Mouse (Mus musculus): ENCODE data around the gene Tmem45b. TPM values are rescaled to one million over a fixed set of nuclear protein-coding genes. Genes with fewer than 3 reads are reported as not detected.
"Not testable (repeated sequence)": the region's sequence is repeated elsewhere in the genome, so short reads cannot be mapped to it uniquely, and the experiment has no call there.

The Tmem45b gene
- not detected in 2 replicates for polyA plus RNA-seq (2014; fragmentation: Nextera tagmentation; extraction: Ambion mirVana)

- H3K36me3 ChIP-seq (ENCODE audit: control insufficient read depth, insufficient read depth, low read length): no peaks in the 10 kb centered on the region
- peak within 1 kb of the TSS; percentile 10; the same call in 1 of the 2 replicates for H3K4me2 ChIP-seq (ENCODE audit: low read depth)
- H3K4me3 ChIP-seq (ENCODE audit: low read depth, low read length): no peak within 1 kb of the TSS
- peaks cover 27% of the 10 kb centered on the region for H3K27me3 ChIP-seq (ENCODE audit: control insufficient read depth, insufficient read depth, low read length)
- no peak within 1 kb of the TSS for H3K9ac ChIP-seq (ENCODE audit: low read length)
- no peak within 1 kb of the TSS for H3K27ac ChIP-seq (ENCODE audit: low read depth, low read length)
- no peaks in the 10 kb centered on the region for H3K4me1 ChIP-seq (ENCODE audit: control insufficient read depth, insufficient read depth, low read length)
- no peak for DNase-seq (ENCODE audit: low spot score)
- no peak for ATAC-seq (ENCODE audit: insufficient read depth, low FRiP score, low TSS enrichment)
- 8% methylated on average over 33 of the region's 33 CpGs for WGBS
- no peaks in the 10 kb centered on the region for H3K9me3 ChIP-seq (ENCODE audit: control insufficient read depth, low read length)
Measured at GRCm38 (mm10) chr9:31463692-31464474, at the start of gene Tmem45b. Gene Tmem45b (minus strand): TSS chr9:31464462.

- Histone ChIP-seq H3K4me2 (ENCODE audit: low read depth) (no peak overlapping the region), H3K9me3 (ENCODE audit: control insufficient read depth, low read length) (no peaks in the 10 kb centered on the region), H3K36me3 (ENCODE audit: control insufficient read depth, insufficient read depth, low read length) (no peaks in the 10 kb centered on the region), H3K9ac (ENCODE audit: low read length) (no peak overlapping the region), H3K27ac (ENCODE audit: low read depth, low read length) (no peak overlapping the region), H3K27me3 (ENCODE audit: control insufficient read depth, insufficient read depth, low read length) (no peaks in the 10 kb centered on the region), H3K4me1 (ENCODE audit: control insufficient read depth, insufficient read depth, low read length) (no peaks in the 10 kb centered on the region), H3K4me3 (ENCODE audit: low read depth, low read length) (no peak overlapping the region)
- ATAC-seq (ENCODE audit: insufficient read depth, low FRiP score, low TSS enrichment): no peak
- DNase-seq (ENCODE audit: low spot score): no peak
- 81% methylated on average over 3 of the region's 3 CpGs for WGBS
Measured at GRCm38 (mm10) chr9:31508189-31508588, 43.9 kb upstream of the Tmem45b start.

- 75% methylated on average over 1 of the region's 1 CpGs for WGBS
- H3K27me3 ChIP-seq (ENCODE audit: control insufficient read depth, insufficient read depth, low read length); H3K4me2 ChIP-seq (ENCODE audit: low read depth); DNase-seq (ENCODE audit: low spot score); H3K4me3 ChIP-seq (ENCODE audit: low read depth, low read length); H3K36me3 ChIP-seq (ENCODE audit: control insufficient read depth, insufficient read depth, low read length); H3K9ac ChIP-seq (ENCODE audit: low read length); H3K9me3 ChIP-seq (ENCODE audit: control insufficient read depth, low read length); ATAC-seq (ENCODE audit: insufficient read depth, low FRiP score, low TSS enrichment); H3K27ac ChIP-seq (ENCODE audit: low read depth, low read length); H3K4me1 ChIP-seq (ENCODE audit: control insufficient read depth, insufficient read depth, low read length): not testable (repeated sequence)
Measured at GRCm38 (mm10) chr9:31501221-31501620, 37.0 kb upstream of the Tmem45b start.

GRCm38 (mm10) chr9:31463190-31463589 lies 1.1 kb downstream of the Tmem45b start:
- Histone ChIP-seq H3K4me1 (ENCODE audit: control insufficient read depth, insufficient read depth, low read length) (no peaks in the 10 kb centered on the region), H3K27me3 (ENCODE audit: control insufficient read depth, insufficient read depth, low read length) (peaks cover 27% of the 10 kb centered on the region), H3K4me3 (ENCODE audit: low read depth, low read length) (no peak overlapping the region), H3K36me3 (ENCODE audit: control insufficient read depth, insufficient read depth, low read length) (no peaks in the 10 kb centered on the region), H3K27ac (ENCODE audit: low read depth, low read length) (no peak overlapping the region), H3K9me3 (ENCODE audit: control insufficient read depth, low read length) (no peaks in the 10 kb centered on the region), H3K9ac (ENCODE audit: low read length) (no peak overlapping the region), H3K4me2 (ENCODE audit: low read depth) (no peak overlapping the region)
- 44% methylated on average over 9 of the region's 9 CpGs for WGBS
- DNase-seq (ENCODE audit: low spot score): no peak
- no peak for ATAC-seq (ENCODE audit: insufficient read depth, low FRiP score, low TSS enrichment)

GRCm38 (mm10) chr9:31454356-31454755 lies 9.9 kb downstream of the Tmem45b start:
- Histone ChIP-seq H3K9ac (ENCODE audit: low read length) (no peak overlapping the region), H3K27me3 (ENCODE audit: control insufficient read depth, insufficient read depth, low read length) (no peaks in the 10 kb centered on the region), H3K4me3 (ENCODE audit: low read depth, low read length) (no peak overlapping the region), H3K4me1 (ENCODE audit: control insufficient read depth, insufficient read depth, low read length) (no peaks in the 10 kb centered on the region), H3K36me3 (ENCODE audit: control insufficient read depth, insufficient read depth, low read length) (no peaks in the 10 kb centered on the region), H3K9me3 (ENCODE audit: control insufficient read depth, low read length) (no peaks in the 10 kb centered on the region), H3K4me2 (ENCODE audit: low read depth) (no peak overlapping the region), H3K27ac (ENCODE audit: low read depth, low read length) (no peak overlapping the region)
- WGBS: 52% methylated on average over 1 of the region's 1 CpGs
- DNase-seq (ENCODE audit: low spot score): no peak
- ATAC-seq (ENCODE audit: insufficient read depth, low FRiP score, low TSS enrichment): no peak

- DNase-seq (ENCODE audit: low spot score): no peak
- 55% methylated on average over 10 of the region's 10 CpGs for WGBS
- no peaks in the 10 kb centered on the region for H3K36me3 ChIP-seq (ENCODE audit: control insufficient read depth, insufficient read depth, low read length)
Measured at GRCm38 (mm10) chr9:31452166-31452565, 12.1 kb downstream of the Tmem45b start.

GRCm38 (mm10) chr9:31449145-31449772 lies 15.0 kb downstream of the Tmem45b start:
- ATAC-seq (ENCODE audit: insufficient read depth, low FRiP score, low TSS enrichment) (no peak), DNase-seq (ENCODE audit: low spot score) (no peak)
- Histone ChIP-seq H3K27ac (ENCODE audit: low read depth, low read length) (no peak overlapping the region), H3K9ac (ENCODE audit: low read length) (no peak overlapping the region), H3K4me2 (ENCODE audit: low read depth) (no peak overlapping the region), H3K4me3 (ENCODE audit: low read depth, low read length) (no peak overlapping the region), H3K9me3 (ENCODE audit: control insufficient read depth, low read length) (no peaks in the 10 kb centered on the region), H3K4me1 (ENCODE audit: control insufficient read depth, insufficient read depth, low read length) (no peaks in the 10 kb centered on the region), H3K27me3 (ENCODE audit: control insufficient read depth, insufficient read depth, low read length) (no peaks in the 10 kb centered on the region), H3K36me3 (ENCODE audit: control insufficient read depth, insufficient read depth, low read length) (no peaks in the 10 kb centered on the region)
- whole genome bisulfite sequencing: 92% methylated on average over 7 of the region's 7 CpGs

More at GRCm38 (mm10) chr9:31452166-31452565, 12.1 kb downstream of the Tmem45b start:
- ATAC-seq (ENCODE audit: insufficient read depth, low FRiP score, low TSS enrichment): no peak
- H3K9me3 ChIP-seq (ENCODE audit: control insufficient read depth, low read length): no peaks in the 10 kb centered on the region
- no peak overlapping the region for H3K27ac ChIP-seq (ENCODE audit: low read depth, low read length)
- no peak overlapping the region for H3K4me3 ChIP-seq (ENCODE audit: low read depth, low read length)
- H3K27me3 ChIP-seq (ENCODE audit: control insufficient read depth, insufficient read depth, low read length): no peaks in the 10 kb centered on the region
- H3K4me2 ChIP-seq (ENCODE audit: low read depth): no peak overlapping the region
- H3K4me1 ChIP-seq (ENCODE audit: control insufficient read depth, insufficient read depth, low read length): no peaks in the 10 kb centered on the region
- no peak overlapping the region for H3K9ac ChIP-seq (ENCODE audit: low read length)

- Histone ChIP-seq H3K9me3 (ENCODE audit: control insufficient read depth, low read length) (no peaks in the 10 kb centered on the region), H3K36me3 (ENCODE audit: control insufficient read depth, insufficient read depth, low read length) (no peaks in the 10 kb centered on the region), H3K9ac (ENCODE audit: low read length) (no peak overlapping the region), H3K27me3 (ENCODE audit: control insufficient read depth, insufficient read depth, low read length) (no peaks in the 10 kb centered on the region), H3K4me1 (ENCODE audit: control insufficient read depth, insufficient read depth, low read length) (no peaks in the 10 kb centered on the region), H3K27ac (ENCODE audit: low read depth, low read length) (no peak overlapping the region), H3K4me2 (ENCODE audit: low read depth) (no peak overlapping the region), H3K4me3 (ENCODE audit: low read depth, low read length) (no peak overlapping the region)
- ATAC-seq (ENCODE audit: insufficient read depth, low FRiP score, low TSS enrichment) (no peak), DNase-seq (ENCODE audit: low spot score) (no peak)
- 87% methylated on average over 8 of the region's 8 CpGs for WGBS
Measured at GRCm38 (mm10) chr9:31444236-31444635, 20.0 kb downstream of the Tmem45b start.

GRCm38 (mm10) chr9:31441487-31441886 lies 22.8 kb downstream of the Tmem45b start:
- DNase-seq (ENCODE audit: low spot score): no peak
- 91% methylated on average over 3 of the region's 3 CpGs for WGBS
- no peak for ATAC-seq (ENCODE audit: insufficient read depth, low FRiP score, low TSS enrichment)
- no peaks in the 10 kb centered on the region for H3K4me1 ChIP-seq (ENCODE audit: control insufficient read depth, insufficient read depth, low read length)
- no peak overlapping the region for H3K4me3 ChIP-seq (ENCODE audit: low read depth, low read length)
- H3K9ac ChIP-seq (ENCODE audit: low read length): no peak overlapping the region
- H3K9me3 ChIP-seq (ENCODE audit: control insufficient read depth, low read length): no peaks in the 10 kb centered on the region
- H3K27ac ChIP-seq (ENCODE audit: low read depth, low read length): no peak overlapping the region
- H3K4me2 ChIP-seq (ENCODE audit: low read depth): no peak overlapping the region
- H3K36me3 ChIP-seq (ENCODE audit: control insufficient read depth, insufficient read depth, low read length): no peaks in the 10 kb centered on the region
- no peaks in the 10 kb centered on the region for H3K27me3 ChIP-seq (ENCODE audit: control insufficient read depth, insufficient read depth, low read length)
